ENCODE assay signal across 27 mouse cellular contexts in the genomic region with DNA sequence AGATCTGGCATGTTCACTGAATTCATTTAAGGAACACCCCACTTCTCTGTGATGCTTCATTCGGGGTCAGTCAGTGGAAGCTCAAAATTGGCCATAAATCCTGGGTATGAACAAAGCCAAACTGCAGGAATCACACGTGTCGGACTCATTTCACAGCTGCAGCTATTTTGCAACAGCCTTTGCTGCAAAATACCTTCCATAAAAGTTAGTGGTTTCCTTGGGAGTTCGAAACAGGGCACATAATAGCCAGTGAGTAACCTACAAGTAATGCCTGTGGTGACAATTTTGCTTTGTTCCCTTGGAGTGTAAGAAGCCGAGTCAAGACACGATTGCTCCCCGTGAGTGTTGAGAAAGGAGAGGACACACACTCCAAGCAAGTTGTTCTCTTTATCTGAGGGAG. TPM values are rescaled to one million over a fixed set of nuclear protein-coding genes. Genes with fewer than 3 reads are reported as not detected.
DNase-seq lines count a peak whose midpoint lies in the region; ATAC-seq and TF ChIP-seq lines count a peak whose summit lies in the region.
"Had no signal": no experiment of that assay in that cellular context is flagged by ENCODE, and none has a peak within 500 bp of the region (broad histone marks: within the 10 kb centered on the region; RNA-seq: fewer than 3 reads in every experiment).

No protein-coding gene starts in this region.

- ATAC-seq in intestine, embryonic 14.5 days (replicated peaks; ENCODE audit: low FRiP score, low TSS enrichment, low read depth): no peak
- ATAC-seq in intestine, embryonic 16.5 days: no peak
- ATAC-seq in limb, embryonic 13.5 days (ENCODE audit: low FRiP score, low read depth): no peak
- no peak for ATAC-seq in granulocyte monocyte progenitor cell, adult 5-6 weeks (replicated peaks; ENCODE audit: poor library complexity, severe bottlenecking)
- ATAC-seq: forebrain, embryonic 16.5 days; intestine, embryonic 15.5 days had no signal

- H3K4me1 ChIP-seq in intestine, embryonic 14.5 days (replicated peaks; ENCODE audit: control insufficient read depth, insufficient read depth, low read length): 0 out of 2 replicates have a peak, but pooled peaks cover 4% of the 10 kb centered on the region
- no peaks in the 10 kb centered on the region for H3K4me1 ChIP-seq in intestine, embryonic 16.5 days (ENCODE audit: control insufficient read depth, insufficient read depth, low read length)
- H3K4me1 ChIP-seq in embryonic fibroblast, embryonic 13.5 days (ENCODE audit: control insufficient read depth, insufficient read depth, low read length): peaks cover 15% of the 10 kb centered on the region
- peaks cover 45% of the 10 kb centered on the region for H3K4me1 ChIP-seq in limb, embryonic 13.5 days
- H3K4me1 ChIP-seq: hindbrain, embryonic 15.5 days; intestine, embryonic 15.5 days had no signal

- TF ChIP-seq POLR2A in embryonic fibroblast, embryonic 13.5 days (IDR thresholded peaks at IDR 0.05; ENCODE audit: low read depth, low read length): no peak

- no peak overlapping the region for H3K27ac ChIP-seq in intestine, embryonic 14.5 days (ENCODE audit: low read depth)
- H3K27ac ChIP-seq in intestine, embryonic 16.5 days (ENCODE audit: low read length): no peak overlapping the region
- 0 out of 2 replicates have a peak overlapping the region, but pooled peaks have one; percentile 35 for H3K27ac ChIP-seq in embryonic fibroblast, embryonic 13.5 days (ENCODE audit: insufficient read depth, low read length)
- no peak overlapping the region for H3K27ac ChIP-seq in limb, embryonic 13.5 days
- H3K27ac ChIP-seq: embryonic facial prominence, embryonic 13.5 days; heart, embryonic 10.5 days; hindbrain, embryonic 15.5 days; intestine, embryonic 15.5 days; stomach, postnatal 0 days had no signal

- WGBS in intestine, embryonic 14.5 days: 59% methylated on average over 7 of the region's 7 CpGs
- 63% methylated on average over 7 of the region's 7 CpGs for WGBS in intestine, embryonic 16.5 days
- 11% methylated on average over 7 of the region's 7 CpGs for WGBS in limb, embryonic 13.5 days

- H3K36me3 ChIP-seq in intestine, embryonic 14.5 days (ENCODE audit: control insufficient read depth, insufficient read depth, low read length): no peaks in the 10 kb centered on the region
- H3K36me3 ChIP-seq in intestine, embryonic 16.5 days (ENCODE audit: control insufficient read depth, insufficient read depth, low read length): no peaks in the 10 kb centered on the region
- H3K36me3 ChIP-seq in limb, embryonic 13.5 days: no peaks in the 10 kb centered on the region
- H3K36me3 ChIP-seq: embryonic facial prominence, embryonic 13.5 days; heart, embryonic 10.5 days; hindbrain, embryonic 15.5 days; intestine, embryonic 15.5 days had no signal

- H3K4me3 ChIP-seq in intestine, embryonic 14.5 days (ENCODE audit: low read depth, low read length): no peak overlapping the region
- H3K4me3 ChIP-seq in intestine, embryonic 16.5 days (ENCODE audit: low read length): no peak overlapping the region
- H3K4me3 ChIP-seq in embryonic fibroblast, embryonic 13.5 days (ENCODE audit: insufficient read depth, low read length): no peak overlapping the region
- no peak overlapping the region for H3K4me3 ChIP-seq in limb, embryonic 13.5 days
- H3K4me3 ChIP-seq: embryonic facial prominence, embryonic 13.5 days; heart, embryonic 10.5 days; hindbrain, embryonic 15.5 days; intestine, embryonic 15.5 days had no signal

- no peak overlapping the region for H3K4me2 ChIP-seq in intestine, embryonic 14.5 days (ENCODE audit: low read length)
- no peak overlapping the region for H3K4me2 ChIP-seq in intestine, embryonic 16.5 days (ENCODE audit: low read depth, low read length)
- H3K4me2 ChIP-seq in limb, embryonic 13.5 days (replicated peaks): peak overlapping the region; percentile 32
- H3K4me2 ChIP-seq: embryonic facial prominence, embryonic 13.5 days; hindbrain, embryonic 15.5 days; intestine, embryonic 15.5 days; liver, embryonic 11.5 days; midbrain, embryonic 11.5 days had no signal

- no peak for TF ChIP-seq CTCF in embryonic fibroblast, embryonic 13.5 days (IDR thresholded peaks at IDR 0.05; ENCODE audit: borderline replicate concordance, insufficient read depth, low read length)

- H3K27me3 ChIP-seq in intestine, embryonic 14.5 days (replicated peaks; ENCODE audit: control insufficient read depth, insufficient read depth, low read length): peaks cover 10% of the 10 kb centered on the region; the same call in 1 of the 2 replicates
- H3K27me3 ChIP-seq in intestine, embryonic 16.5 days (replicated peaks; ENCODE audit: control insufficient read depth, insufficient read depth, low read length): peaks cover 14% of the 10 kb centered on the region
- peaks cover 56% of the 10 kb centered on the region for H3K27me3 ChIP-seq in limb, embryonic 13.5 days

- no peak overlapping the region for H3K9ac ChIP-seq in intestine, embryonic 14.5 days (ENCODE audit: low read length)
- no peak overlapping the region for H3K9ac ChIP-seq in intestine, embryonic 16.5 days (ENCODE audit: low read depth, low read length)
- H3K9ac ChIP-seq in limb, embryonic 13.5 days: no peak overlapping the region
- H3K9ac ChIP-seq: embryonic facial prominence, embryonic 13.5 days; hindbrain, embryonic 15.5 days; intestine, embryonic 15.5 days had no signal

- no peaks in the 10 kb centered on the region for H3K9me3 ChIP-seq in intestine, embryonic 14.5 days (ENCODE audit: control insufficient read depth, low read length)
- no peaks in the 10 kb centered on the region for H3K9me3 ChIP-seq in intestine, embryonic 16.5 days (ENCODE audit: control insufficient read depth, low read length)
- no peaks in the 10 kb centered on the region for H3K9me3 ChIP-seq in limb, embryonic 13.5 days
- H3K9me3 ChIP-seq: embryonic facial prominence, embryonic 13.5 days; heart, embryonic 10.5 days; hindbrain, embryonic 15.5 days; intestine, embryonic 15.5 days had no signal

- peak; percentile 37 for DNase-seq in intestine, embryonic 14.5 days (ENCODE audit: low spot score)
- DNase-seq in urinary bladder, adult 2 months (ENCODE audit: low spot score): no peak
- no peak for DNase-seq in thymus, postnatal 36 days
- DNase-seq: cerebellum, adult 11 months; gastrocnemius, postnatal 36 days; kidney, adult 9 months; kidney, postnatal 14 days; lung, adult 18-20 months; lung, postnatal 10 days; thymus, adult 2 months had no signal

RNA-seq across cellular contexts. Expression of a gene that starts 7.3 kb away (rescaled TPM):
- 6.2 and 7.2 TPM in 2 replicates for polyA plus RNA-seq in intestine, embryonic 14.5 days (2014; fragmentation: Nextera tagmentation; extraction: Ambion mirVana)
- 2.1 TPM in 2 replicates for polyA plus RNA-seq in intestine, embryonic 16.5 days (2015; fragmentation: Nextera tagmentation; extraction: Ambion mirVana)
- 0.81 and 1.1 TPM in 2 replicates for polyA plus RNA-seq in embryonic fibroblast, embryonic 13.5 days (2011; ENCODE audit: insufficient read length, low read depth, missing spikeins)
- polyA plus RNA-seq in limb, embryonic 13.5 days (2015; fragmentation: Nextera tagmentation; extraction: Ambion mirVana): 2.2 and 2.3 TPM in 2 replicates
- polyA plus RNA-seq in urinary bladder, adult 2 months (2012; rRNA removed): 0.91 and 1.0 TPM in 2 replicates
- not detected in 2 replicates for total RNA-seq in granulocyte monocyte progenitor cell, adult 5-6 weeks (2014; fragmentation: Nextera tagmentation)
- total RNA-seq in granulocyte monocyte progenitor cell, adult 5-6 weeks (2017): not detected in 2 replicates
- total RNA-seq: gastrocnemius, postnatal 36 days; hematopoietic stem cell, adult 5-6 weeks; left cerebral cortex, adult 18-20 months; left cerebral cortex, postnatal 25 days; megakaryocyte progenitor cell, adult 5-6 weeks; neutrophil, adult 5-6 weeks had no signal
